In the genomic region with DNA sequence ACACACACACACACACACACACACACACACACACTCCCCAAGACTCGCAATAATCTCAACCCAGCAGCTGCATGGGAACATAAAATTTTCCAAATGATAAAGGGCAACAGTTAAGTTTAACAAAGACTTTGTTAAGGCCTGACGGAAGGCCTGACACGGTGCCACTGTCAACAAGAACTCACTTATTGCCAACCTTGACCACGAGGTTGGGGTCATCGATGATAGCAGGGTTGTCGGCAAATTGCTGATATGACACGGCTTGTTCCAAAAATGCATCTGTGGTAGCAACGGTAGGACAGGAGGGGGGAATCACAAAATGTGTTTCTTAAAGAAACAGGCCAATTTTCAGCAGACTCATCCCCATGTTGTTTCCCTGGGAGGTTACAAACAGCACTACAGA, we compare ENCODE assay signal across 15 mouse cellular contexts.
"Had no signal": no experiment of that assay in that cellular context is flagged by ENCODE, and none has a peak within 500 bp of the region (broad histone marks: within the 10 kb centered on the region; RNA-seq: fewer than 3 reads in every experiment).

No protein-coding gene starts in this region.

- DNase-seq: lung, adult 2 months; lung, postnatal 14 days; lung, postnatal 36 days; right cerebral cortex, postnatal 14 days; thymus, adult 2 months; thymus, postnatal 25 days; thymus, postnatal 4 days had no signal

- H3K9me3 ChIP-seq: lung, embryonic 15.5 days; midbrain, embryonic 13.5 days; midbrain, embryonic 15.5 days; neural tube, embryonic 12.5 days; stomach, embryonic 15.5 days had no signal

- H3K27me3 ChIP-seq: lung, embryonic 15.5 days; midbrain, embryonic 13.5 days; midbrain, embryonic 15.5 days; neural tube, embryonic 12.5 days; stomach, embryonic 15.5 days had no signal

- H3K4me1 ChIP-seq: lung, embryonic 15.5 days; midbrain, embryonic 13.5 days; midbrain, embryonic 15.5 days; neural tube, embryonic 12.5 days; stomach, embryonic 15.5 days had no signal

- H3K4me3 ChIP-seq: lung, embryonic 15.5 days; midbrain, embryonic 13.5 days; midbrain, embryonic 15.5 days; neural tube, embryonic 12.5 days; stomach, embryonic 15.5 days had no signal

- H3K9ac ChIP-seq: lung, embryonic 15.5 days; midbrain, embryonic 13.5 days; midbrain, embryonic 15.5 days; neural tube, embryonic 12.5 days; stomach, embryonic 15.5 days had no signal

- H3K36me3 ChIP-seq: lung, embryonic 15.5 days; stomach, embryonic 15.5 days had no signal

- ATAC-seq: lung, postnatal 0 days; midbrain, embryonic 15.5 days had no signal

- H3K27ac ChIP-seq: lung, embryonic 15.5 days; macrophage; midbrain, embryonic 13.5 days; midbrain, embryonic 15.5 days; neural tube, embryonic 12.5 days; stomach, embryonic 15.5 days; stomach, postnatal 0 days had no signal
